Mouse (Mus musculus) adrenal gland, adult 2 months (tissue): Measurements from ENCODE around the gene Rin2. TPM values are rescaled to one million over a fixed set of nuclear protein-coding genes. Genes with fewer than 3 reads are reported as not detected.

ENCODE experiments used
- DNase-seq: peaks from one replicate; pipeline ENCODE4 v3.0.0; 2021
- polyA plus RNA-seq: library from polyadenylated mRNA; depleted of rRNA; stranded (reverse); fragments of >200 nt; gene quantifications from 2 replicates; pipeline ENCODE4 v1.2.3, GENCODE M21; 2012
- total RNA-seq, 2 experiments: library from RNA; stranded (reverse); gene quantifications; 2 replicates each; pipeline ENCODE4 v1.2.3; 2021

The Rin2 gene
- total and polyA plus RNA-seq, 3 experiments, result 4.8 to 31.9 (median 23.0) TPM

- DNase-seq, result no peak
These were observed 153.6 kb downstream of the Rin2 start for GRCm38 (mm10) chr2:145828603-145829002.

GRCm38 (mm10) chr2:145829231-145829630, 154.2 kb downstream of the Rin2 start:
- no peak for DNase-seq

GRCm38 (mm10) chr2:145830417-145830816, 155.4 kb downstream of the Rin2 start:
- DNase-seq, result no peak

- DNase-seq, result peak; percentile 61
These were observed 157.2 kb downstream of the Rin2 start for GRCm38 (mm10) chr2:145831949-145832835.

GRCm38 (mm10) chr2:145832836-145833221, 157.8 kb downstream of the Rin2 start:
- DNase-seq, result no peak

GRCm38 (mm10) chr2:145833341-145833740, 158.3 kb downstream of the Rin2 start:
- DNase-seq, result peak; percentile 34

GRCm38 (mm10) chr2:145835920-145836319, 160.9 kb downstream of the Rin2 start:
- peak; percentile 11 for DNase-seq

GRCm38 (mm10) chr2:145838675-145839074, 163.7 kb downstream of the Rin2 start:
- no peak for DNase-seq

GRCm38 (mm10) chr2:145839565-145840315, 164.7 kb downstream of the Rin2 start:
- DNase-seq, result no peak

GRCm38 (mm10) chr2:145840320-145840719, 165.3 kb downstream of the Rin2 start:
- no peak for DNase-seq

- DNase-seq, result no peak
These were observed 166.2 kb downstream of the Rin2 start for GRCm38 (mm10) chr2:145840910-145841870.

GRCm38 (mm10) chr2:145843322-145843721, 168.3 kb downstream of the Rin2 start:
- DNase-seq, result no peak

GRCm38 (mm10) chr2:145846595-145846994, 171.6 kb downstream of the Rin2 start:
- DNase-seq, result no peak

- DNase-seq, result no peak
These were observed 174.3 kb downstream of the Rin2 start for GRCm38 (mm10) chr2:145849170-145849905.

- DNase-seq, result no peak
These were observed 175.8 kb downstream of the Rin2 start for GRCm38 (mm10) chr2:145850779-145851178.

GRCm38 (mm10) chr2:145855831-145856230, 180.8 kb downstream of the Rin2 start:
- no peak for DNase-seq

GRCm38 (mm10) chr2:145857864-145858263, 182.8 kb downstream of the Rin2 start:
- peak; percentile 47 for DNase-seq

GRCm38 (mm10) chr2:145859442-145859931, 184.5 kb downstream of the Rin2 start:
- peak; percentile 49 for DNase-seq

GRCm38 (mm10) chr2:145859932-145860801, 185.2 kb downstream of the Rin2 start:
- peak; percentile 92 for DNase-seq
